Mouse (Mus musculus) heart, adult 2 months (tissue): ENCODE measurements at regions not wholly inside any gene's neighbourhood (a gene's known extent, or its start where the extent isn't known, plus 50 kb on each side); places are given as distances from the start of the nearest gene placed in this dataset.

Experiments
- DNase-seq, 2 experiments: peaks; one replicate each; pipeline ENCODE4 v3.0.0; 2021
- H3K27ac ChIP-seq: fragments of 200-600 bp; 2 replicates; pipeline ENCODE4 v1.8.1; 2022
- H3K27me3 ChIP-seq: fragments of 200-500 bp; 2 replicates; pipeline ENCODE4 v1.6.1; 2012; ENCODE audit warnings: mild to moderate bottlenecking, low read length, inconsistent platforms, mixed read lengths; ENCODE audit not compliant: control insufficient read depth, insufficient read depth
- H3K36me3 ChIP-seq: fragments of 200-500 bp; 2 replicates; pipeline ENCODE4 v1.6.1; 2012; ENCODE audit warnings: low read length, inconsistent platforms; ENCODE audit not compliant: control insufficient read depth, insufficient read depth
- H3K4me1 ChIP-seq: fragments of 200-500 bp; 2 replicates; pipeline ENCODE4 v1.6.1; 2011; ENCODE audit warnings: low read length; ENCODE audit not compliant: control insufficient read depth, insufficient read depth
- H3K4me3 ChIP-seq: fragments of 200-600 bp; 2 replicates; pipeline ENCODE4 v1.8.1; 2022
- H3K79me2 ChIP-seq: fragments of 200-500 bp; replicated peaks from 2 replicates; pipeline ENCODE4 v1.6.1; 2012; ENCODE audit warnings: mild to moderate bottlenecking, inconsistent platforms, low read length, moderate library complexity, mixed read lengths; ENCODE audit not compliant: control insufficient read depth, insufficient read depth
- H3K9ac ChIP-seq: fragments of 200-500 bp; 2 replicates; pipeline ENCODE4 v1.6.1; 2012; ENCODE audit warnings: low read depth, mild to moderate bottlenecking, control low read depth, inconsistent platforms, low read length, mixed read lengths
- CTCF ChIP-seq: fragments of 200-600 bp; IDR thresholded peaks from 2 replicates; pipeline ENCODE4 v1.8.1; 2022; ENCODE audit warnings: antibody characterized with exemption, mild to moderate bottlenecking, moderate library complexity
- EP300 ChIP-seq: fragments of 200-500 bp; IDR thresholded peaks from 2 replicates; pipeline ENCODE4 v1.6.1; 2011; ENCODE audit warnings: low read depth, low read length, control low read depth; ENCODE audit not compliant: insufficient read depth
- POLR2A ChIP-seq: fragments of 200-500 bp; IDR thresholded peaks from 2 replicates; pipeline ENCODE4 v1.6.1; 2011; ENCODE audit warnings: mild to moderate bottlenecking, low read depth, low read length, control low read depth; ENCODE audit not compliant: insufficient read depth
- WGBS: fragments of 180-500 bp; shearing (Covaris S2); methylation state at CpG from one replicate; pipeline ENCODE4 v1.1.7; 2018; 5-methylcytosine and 5-hydroxymethylcytosine counted together
- intact Hi-C: fragments of 180-260 bp; cut with DNase I; formaldehyde crosslinking; loops from one replicate; pipeline ENCODE4 v1.15.1; 2025

DNA sequence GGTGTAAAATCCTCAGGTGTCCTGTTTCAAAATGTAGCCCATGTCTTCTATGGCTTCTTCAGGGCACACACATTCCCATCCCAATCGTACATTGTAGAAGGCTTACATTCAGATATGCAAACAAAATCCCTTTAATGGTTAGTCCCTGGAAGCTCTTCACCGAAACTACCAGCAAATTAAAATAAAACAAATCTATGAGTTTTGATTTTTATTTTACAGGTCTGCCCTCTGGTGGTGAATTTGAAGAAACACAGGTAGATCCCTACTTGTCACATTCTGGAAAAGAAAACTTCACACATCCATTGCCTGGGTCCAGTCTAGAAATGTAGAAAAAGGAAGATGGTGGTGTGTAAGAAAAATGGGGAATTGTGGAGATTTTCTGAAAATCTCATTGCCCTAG, 51.5 kb upstream of the Slc25a36 start:
- DNase-seq = no peak
- WGBS = 19% methylated on average over 2 of the region's 2 CpGs
- no peaks in the 10 kb centered on the region for H3K36me3 ChIP-seq
- no peak overlapping the region for H3K9ac ChIP-seq
- no peak for TF ChIP-seq POLR2A
- TF ChIP-seq EP300 = no peak
- TF ChIP-seq CTCF = peak; percentile 84
- H3K27ac ChIP-seq = no peak overlapping the region
- no peak overlapping the region for H3K4me3 ChIP-seq
- no peaks in the 10 kb centered on the region for H3K79me2 ChIP-seq
- intact Hi-C loops = loop anchor here (1.0 to 2.0 kb wide), 2 partner anchors 81 to 246 kb away; no protein-coding TSS in a partner anchor
- no peaks in the 10 kb centered on the region for H3K4me1 ChIP-seq
- H3K27me3 ChIP-seq = no peaks in the 10 kb centered on the region
